Mouse (Mus musculus) intestine, embryonic 16.5 days (tissue): ENCODE measurements around the gene Crip3. TPM values are rescaled to one million over a fixed set of nuclear protein-coding genes. Genes with fewer than 3 reads are reported as not detected.

ENCODE experiments used
- ATAC-seq: fragments of 200-750 bp; cut with Nextera tagmentation; 2 replicates; pipeline ENCODE4 v1.8.0; 2017; ENCODE audit warnings: moderate TSS enrichment, moderate library complexity
- H3K27ac ChIP-seq: fragments of 300-500 bp; sonication (generic); 2 replicates; pipeline ENCODE4 v1.5.1; 2014; ENCODE audit warnings: mild to moderate bottlenecking, low read length
- H3K27me3 ChIP-seq: fragments of 300-500 bp; sonication (generic); replicated peaks from 2 replicates; pipeline ENCODE4 v1.6.1; 2014; ENCODE audit warnings: low read length, control low read depth, mixed read lengths; ENCODE audit not compliant: control insufficient read depth, insufficient read depth
- H3K36me3 ChIP-seq: fragments of 300-500 bp; sonication (generic); 2 replicates; pipeline ENCODE4 v1.6.1; 2014; ENCODE audit warnings: low read length, control low read depth; ENCODE audit not compliant: control insufficient read depth, insufficient read depth
- H3K4me1 ChIP-seq: fragments of 300-500 bp; sonication (generic); 2 replicates; pipeline ENCODE4 v1.6.1; 2014; ENCODE audit warnings: low read length, control low read depth, mixed read lengths; ENCODE audit not compliant: control insufficient read depth, insufficient read depth
- H3K4me2 ChIP-seq: fragments of 300-500 bp; sonication (generic); 2 replicates; pipeline ENCODE4 v1.6.1; 2014; ENCODE audit warnings: low read depth, low read length, control low read depth
- H3K4me3 ChIP-seq: fragments of 300-500 bp; sonication (generic); 2 replicates; pipeline ENCODE4 v1.5.1; 2014; ENCODE audit warnings: mild to moderate bottlenecking, low read length
- H3K9ac ChIP-seq: fragments of 300-500 bp; sonication (generic); 2 replicates; pipeline ENCODE4 v1.6.1; 2014; ENCODE audit warnings: low read depth, low read length
- H3K9me3 ChIP-seq: fragments of 300-500 bp; sonication (generic); 2 replicates; pipeline ENCODE4 v1.6.1; 2016; ENCODE audit warnings: low read length, control low read depth; ENCODE audit not compliant: control insufficient read depth
- WGBS: fragments of 180-500 bp; shearing (Covaris S2); extraction: QIAGEN DNeasy Blood & Tissue Kit; methylation state at CpG from one replicate; pipeline ENCODE4 v1.1.7; 2014; 5-methylcytosine and 5-hydroxymethylcytosine counted together
- polyA plus RNA-seq: library from polyadenylated mRNA; unstranded; fragments of >200 nt; fragmentation: Nextera tagmentation; extraction: Ambion mirVana; gene quantifications from 2 replicates; pipeline ENCODE4 v1.2.1, GENCODE M21; 2015

The Crip3 gene
- polyA plus RNA-seq, 1 experiment from 2014 or later = 0.35 TPM

- Histone ChIP-seq H3K36me3 (no peaks in the 10 kb centered on the region), H3K27ac (no peak overlapping the region), H3K9ac (no peak overlapping the region), H3K27me3 (peaks cover 11% of the 10 kb centered on the region; the same call in 1 of the 2 replicates), H3K4me3 (no peak overlapping the region), H3K4me1 (no peaks in the 10 kb centered on the region), H3K4me2 (no peak overlapping the region), H3K9me3 (no peaks in the 10 kb centered on the region)
- WGBS = 66% methylated on average over 8 of the region's 8 CpGs
- no peak for ATAC-seq
These were observed 47.9 kb downstream of the Crip3 start for GRCm38 (mm10) chr17:46476601-46477000.

DNA sequence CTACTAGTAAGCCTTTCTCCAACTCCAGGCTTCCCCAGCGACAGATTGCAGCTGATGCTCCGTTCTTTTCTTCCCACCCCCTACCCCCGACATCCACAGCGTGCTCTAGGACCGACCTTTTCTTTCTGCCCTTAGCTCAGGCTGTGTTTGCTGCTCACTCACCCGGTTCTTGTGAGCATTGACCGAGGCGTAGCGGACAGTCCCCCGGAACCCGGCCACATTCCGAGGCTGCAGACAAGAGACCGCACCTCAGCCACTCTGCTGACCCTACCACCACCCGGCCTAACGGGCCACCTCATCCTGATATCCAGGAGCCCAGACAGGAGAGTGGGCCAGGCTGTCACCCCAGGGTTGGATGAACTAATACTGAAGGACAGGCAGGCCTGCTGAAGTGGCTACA is 48.6 kb downstream of the Crip3 start:
- 88% methylated on average over 15 of the region's 15 CpGs for WGBS
- Histone ChIP-seq H3K27ac (no peak overlapping the region), H3K4me2 (no peak overlapping the region), H3K4me3 (no peak overlapping the region), H3K9me3 (no peaks in the 10 kb centered on the region), H3K9ac (no peak overlapping the region), H3K4me1 (no peaks in the 10 kb centered on the region), H3K27me3 (peaks cover 11% of the 10 kb centered on the region; the same call in 1 of the 2 replicates), H3K36me3 (no peaks in the 10 kb centered on the region)
- ATAC-seq = no peak

Other genes with a start within 250 kb of the Crip3 start
- 9.9 and 11.1 TPM in 2 replicates for gene Polh, start 226.3 kb upstream of the Crip3 start, polyA plus RNA-seq
- 24.8 and 26.7 TPM in 2 replicates for gene Xpo5, start 226.1 kb upstream of the Crip3 start, polyA plus RNA-seq
- 64.5 and 69.5 TPM in 2 replicates for gene Polr1c, start 180.9 kb upstream of the Crip3 start, polyA plus RNA-seq
- gene Yipf3, start 180.8 kb upstream of the Crip3 start, polyA plus RNA-seq = 122 and 123 TPM in 2 replicates
- 0.43 and 0.75 TPM in 2 replicates for gene Lrrc73, start 175.4 kb upstream of the Crip3 start, polyA plus RNA-seq
- gene Tjap1, start 145.9 kb upstream of the Crip3 start, polyA plus RNA-seq = 27.0 and 29.6 TPM in 2 replicates
- gene Dlk2, start 131.5 kb upstream of the Crip3 start, polyA plus RNA-seq = 0.54 and 0.69 TPM in 2 replicates
- gene Abcc10, start 100.6 kb upstream of the Crip3 start, polyA plus RNA-seq = 7.9 and 9.0 TPM in 2 replicates
- gene Zfp318, start 45.2 kb upstream of the Crip3 start, polyA plus RNA-seq = 2.3 and 2.8 TPM in 2 replicates
- not detected in 2 replicates for gene Slc22a7, start 9.5 kb downstream of the Crip3 start, polyA plus RNA-seq
- 0.15 and 0.16 TPM in 2 replicates for gene Ttbk1, start 58.7 kb downstream of the Crip3 start, polyA plus RNA-seq
- gene Dnph1, start 67.8 kb downstream of the Crip3 start, polyA plus RNA-seq = 40.4 and 45.1 TPM in 2 replicates
- gene Cul9, start 117.5 kb downstream of the Crip3 start, polyA plus RNA-seq = 2.8 and 3.0 TPM in 2 replicates
- gene Srf, start 127.2 kb downstream of the Crip3 start, polyA plus RNA-seq = 4.9 and 5.9 TPM in 2 replicates
- gene Ptk7, start 200.6 kb downstream of the Crip3 start, polyA plus RNA-seq = 53.2 and 54.4 TPM in 2 replicates
- gene Klc4, start 217.1 kb downstream of the Crip3 start, polyA plus RNA-seq = 93.7 and 104 TPM in 2 replicates
- gene Mrpl2, start 217.3 kb downstream of the Crip3 start, polyA plus RNA-seq = 164 and 170 TPM in 2 replicates
- 42.4 and 43.1 TPM in 2 replicates for gene Cul7, start 221.4 kb downstream of the Crip3 start, polyA plus RNA-seq
- 64.8 and 67.4 TPM in 2 replicates for gene Rrp36, start 245.4 kb downstream of the Crip3 start, polyA plus RNA-seq
- 164 and 169 TPM in 2 replicates for gene Mea1, start 249.9 kb downstream of the Crip3 start, polyA plus RNA-seq